Mouse (Mus musculus) G1E (cell line): ENCODE data around the gene Rps2.

Experiments used
- CTCF ChIP-seq: IDR thresholded peaks from 2 replicates; pipeline ENCODE4 v1.5.1; 2012; ENCODE audit warnings: low read depth, low read length, inconsistent platforms, mixed read lengths
- GATA1 ChIP-seq: IDR thresholded peaks from 2 replicates; pipeline ENCODE4 v1.6.1; 2012; ENCODE audit warnings: borderline replicate concordance, low read length, inconsistent platforms, mixed read lengths

DNA sequence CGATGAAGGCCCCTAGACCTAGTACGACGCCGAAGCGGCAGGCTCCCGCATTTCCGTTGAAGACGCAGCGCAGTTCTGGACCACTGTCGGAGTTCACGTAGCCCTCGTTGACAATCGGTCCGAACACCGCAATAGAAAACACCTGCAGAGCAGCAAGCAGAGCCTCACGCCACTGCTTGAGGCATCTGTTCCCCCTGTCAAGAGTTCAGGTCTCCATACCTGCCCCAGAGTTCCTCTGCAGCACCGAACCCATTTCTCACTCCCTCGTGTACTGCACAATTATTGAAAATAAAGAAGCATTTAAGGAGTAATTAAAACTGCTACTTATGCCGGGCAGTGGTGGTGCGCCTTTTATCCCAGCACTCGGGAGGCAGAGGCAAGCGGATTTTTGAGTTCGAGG lies 30.3 kb upstream of the Rps2 start:
- TF ChIP-seq GATA1 (no peak), CTCF (no peak)
